Mouse (Mus musculus) heart, adult 2 months (tissue): ENCODE results near the gene Fbxo36.

Source experiments
- CTCF ChIP-seq: fragments of 200-600 bp; IDR thresholded peaks from 2 replicates; pipeline ENCODE4 v1.8.1; 2022; ENCODE audit warnings: antibody characterized with exemption, mild to moderate bottlenecking, moderate library complexity
- POLR2A ChIP-seq: fragments of 200-500 bp; IDR thresholded peaks from 2 replicates; pipeline ENCODE4 v1.6.1; 2011; ENCODE audit warnings: mild to moderate bottlenecking, low read depth, low read length, control low read depth; ENCODE audit not compliant: insufficient read depth

GRCm38 (mm10) chr1:84879571-84880120 lies 40.0 kb downstream of the Fbxo36 start:
- TF ChIP-seq CTCF (no peak), POLR2A (no peak)
